Mouse (Mus musculus): ENCODE data around the gene Evpl. TPM values are rescaled to one million over a fixed set of nuclear protein-coding genes. Genes with fewer than 3 reads are reported as not detected.

Evpl gene
- total and polyA plus RNA-seq, 3 experiments = 0.01 to 0.05 TPM; not detected in 1

DNA sequence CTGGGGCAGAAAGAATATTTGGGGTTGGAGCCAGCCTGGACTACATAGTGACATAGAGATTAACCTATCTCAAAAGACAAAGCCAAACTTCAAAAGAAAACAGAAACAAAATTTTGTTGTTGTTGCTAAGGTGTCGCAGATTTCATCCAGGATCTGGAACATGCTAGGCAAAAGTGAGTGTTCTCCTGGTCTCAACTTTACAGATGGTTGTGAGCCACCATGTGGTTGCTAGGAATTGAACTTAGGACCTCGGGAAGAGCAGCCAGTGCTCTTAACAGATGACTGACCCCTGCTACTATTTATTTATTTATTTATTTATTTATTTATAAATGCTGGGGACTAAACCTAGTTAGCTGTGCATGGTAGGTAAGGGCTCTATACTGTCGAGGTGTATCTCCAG lies 41.5 kb downstream of the Evpl start:
- H3K9me3 ChIP-seq (replicated peaks) = no peaks in the 10 kb centered on the region
- H3K4me3 ChIP-seq (ENCODE audit: low read depth, low read length) = no peak overlapping the region
- no peak for TF ChIP-seq POLR2AphosphoS5 (IDR thresholded peaks at IDR 0.05; ENCODE audit: insufficient replicate concordance, low read depth, low read length)
- no peak for TF ChIP-seq GATA1 (IDR thresholded peaks at IDR 0.05; ENCODE audit: borderline replicate concordance, low read length)
- no peak for TF ChIP-seq CTCF (IDR thresholded peaks at IDR 0.05; ENCODE audit: low read depth, low read length)
- TF ChIP-seq TAL1 (conservative IDR thresholded peaks at IDR 0.05; ENCODE audit: low read depth, low read length) = no peak
- TF ChIP-seq GATA2 (IDR thresholded peaks at IDR 0.05; ENCODE audit: borderline replicate concordance, low read depth, low read length) = no peak
- ATAC-seq (ENCODE audit: extremely low read depth, insufficient number of reproducible peaks, low FRiP score, poor library complexity, severe bottlenecking) (no peak), DNase-seq (ENCODE audit: low spot score) (no peak)
- H3K36me3 ChIP-seq (replicated peaks) = peaks cover 37% of the 10 kb centered on the region
- peaks cover 43% of the 10 kb centered on the region for H3K4me1 ChIP-seq (ENCODE audit: insufficient read depth, low read depth, low read length)
- no peaks in the 10 kb centered on the region for H3K27me3 ChIP-seq (ENCODE audit: insufficient read depth, low read length)

DNA sequence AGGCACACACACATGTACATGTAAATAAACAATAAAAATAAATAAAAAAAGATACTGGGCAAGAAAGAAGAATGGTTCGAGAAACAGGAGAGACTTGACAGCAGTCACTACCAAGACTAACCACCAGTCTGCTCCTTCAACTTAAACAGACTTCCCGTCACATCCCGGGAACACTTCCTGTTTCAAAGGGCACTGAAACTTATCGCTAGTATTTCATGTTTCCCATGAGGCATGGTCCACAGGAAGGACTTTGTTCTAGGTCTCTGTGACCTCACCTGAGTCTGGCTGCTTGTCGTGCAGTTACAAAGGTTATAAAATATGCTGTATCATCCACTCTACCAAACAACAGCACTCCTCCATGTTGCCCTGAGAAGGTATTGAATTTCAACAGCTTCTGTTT lies 42.6 kb downstream of the Evpl start:
- Histone ChIP-seq H3K4me3 (ENCODE audit: low read depth, low read length) (no peak overlapping the region), H3K27me3 (ENCODE audit: insufficient read depth, low read length) (no peaks in the 10 kb centered on the region), H3K4me1 (ENCODE audit: insufficient read depth, low read depth, low read length) (peaks cover 40% of the 10 kb centered on the region), H3K36me3 (replicated peaks) (peaks cover 39% of the 10 kb centered on the region), H3K9me3 (replicated peaks) (no peaks in the 10 kb centered on the region)
- DNase-seq (ENCODE audit: low spot score) = peak; percentile 21
- TF ChIP-seq CTCF (IDR thresholded peaks at IDR 0.05; ENCODE audit: low read depth, low read length) (no peak), GATA1 (IDR thresholded peaks at IDR 0.05; ENCODE audit: borderline replicate concordance, low read length) (no peak), POLR2AphosphoS5 (IDR thresholded peaks at IDR 0.05; ENCODE audit: insufficient replicate concordance, low read depth, low read length) (no peak), GATA2 (IDR thresholded peaks at IDR 0.05; ENCODE audit: borderline replicate concordance, low read depth, low read length) (no peak), TAL1 (conservative IDR thresholded peaks at IDR 0.05; ENCODE audit: low read depth, low read length) (no peak)
- ATAC-seq (ENCODE audit: extremely low read depth, insufficient number of reproducible peaks, low FRiP score, poor library complexity, severe bottlenecking) = no peak

DNA sequence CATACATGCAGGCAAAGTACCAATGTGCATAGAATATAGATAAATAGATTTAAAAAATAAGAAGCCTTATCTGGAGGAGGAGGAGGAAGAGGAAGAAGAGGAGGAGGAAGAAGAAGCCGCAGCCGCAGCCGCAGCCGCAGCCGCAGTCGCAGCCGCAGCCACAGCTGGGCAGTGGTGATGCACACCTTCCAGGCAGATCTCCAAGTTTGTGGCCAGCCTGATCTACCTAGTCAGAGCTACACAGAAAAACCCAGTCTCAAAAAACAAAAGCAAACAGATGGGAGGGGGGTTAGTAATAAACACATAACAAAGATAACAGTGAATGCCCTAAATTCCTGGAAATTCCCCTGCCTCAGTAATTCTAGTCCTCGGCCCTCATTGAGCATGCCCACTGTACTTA lies 43.3 kb downstream of the Evpl start:
- Histone ChIP-seq H3K36me3 (replicated peaks) (peaks cover 45% of the 10 kb centered on the region), H3K4me3 (ENCODE audit: low read depth, low read length) (no peak overlapping the region), H3K9me3 (replicated peaks) (no peaks in the 10 kb centered on the region), H3K27me3 (ENCODE audit: insufficient read depth, low read length) (no peaks in the 10 kb centered on the region), H3K4me1 (ENCODE audit: insufficient read depth, low read depth, low read length) (peaks cover 38% of the 10 kb centered on the region)
- TF ChIP-seq GATA1 (IDR thresholded peaks at IDR 0.05; ENCODE audit: borderline replicate concordance, low read length) (no peak), CTCF (IDR thresholded peaks at IDR 0.05; ENCODE audit: low read depth, low read length) (no peak), GATA2 (IDR thresholded peaks at IDR 0.05; ENCODE audit: borderline replicate concordance, low read depth, low read length) (no peak), TAL1 (conservative IDR thresholded peaks at IDR 0.05; ENCODE audit: low read depth, low read length) (no peak), POLR2AphosphoS5 (IDR thresholded peaks at IDR 0.05; ENCODE audit: insufficient replicate concordance, low read depth, low read length) (no peak)
- ATAC-seq (ENCODE audit: extremely low read depth, insufficient number of reproducible peaks, low FRiP score, poor library complexity, severe bottlenecking) (no peak), DNase-seq (ENCODE audit: low spot score) (no peak)

DNA sequence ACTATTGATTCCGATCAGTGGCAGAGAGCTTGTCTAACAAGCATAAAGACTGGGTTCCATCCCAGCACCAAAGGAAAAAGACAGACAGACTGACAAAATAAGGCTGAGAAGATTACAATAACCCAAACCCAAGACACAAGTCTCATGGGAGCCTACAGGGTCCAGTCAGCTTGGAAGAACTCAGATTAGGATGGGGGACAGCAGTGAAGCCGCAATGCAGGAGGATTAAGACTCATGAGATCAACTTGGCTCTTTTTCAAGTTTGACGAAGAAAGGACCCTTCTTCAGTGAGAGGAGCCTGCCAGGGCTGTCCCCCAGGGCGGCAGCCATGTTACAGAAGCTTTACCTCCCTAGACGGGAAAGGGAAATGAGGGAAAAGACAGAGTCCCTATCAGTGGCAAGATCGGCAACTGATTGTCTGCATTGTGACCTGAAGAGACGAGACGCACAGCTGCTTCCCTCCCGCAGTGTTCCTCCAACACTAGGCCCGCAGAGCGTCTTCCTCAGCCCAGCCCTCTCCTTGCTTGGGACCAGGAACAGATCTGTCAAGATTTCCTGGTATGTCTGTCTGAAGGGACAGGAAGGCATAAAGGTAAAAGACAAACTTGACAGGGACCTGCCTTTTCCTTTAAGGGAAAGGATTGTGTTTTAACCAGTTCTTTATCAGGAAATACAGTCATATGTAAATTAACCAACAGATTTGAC lies 50.5 kb downstream of the Evpl start:
- Histone ChIP-seq H3K36me3 (replicated peaks) (peaks cover 91% of the 10 kb centered on the region), H3K4me3 (ENCODE audit: low read depth, low read length) (no peak overlapping the region), H3K27me3 (ENCODE audit: insufficient read depth, low read length) (no peaks in the 10 kb centered on the region), H3K9me3 (replicated peaks) (no peaks in the 10 kb centered on the region), H3K4me1 (ENCODE audit: insufficient read depth, low read depth, low read length) (peaks cover 3% of the 10 kb centered on the region; the same call in 1 of the 2 replicates)
- ATAC-seq (ENCODE audit: extremely low read depth, insufficient number of reproducible peaks, low FRiP score, poor library complexity, severe bottlenecking) (no peak), DNase-seq (ENCODE audit: low spot score) (no peak)
- TF ChIP-seq CTCF (IDR thresholded peaks at IDR 0.05; ENCODE audit: low read depth, low read length) = no peak
- no peak for TF ChIP-seq TAL1 (conservative IDR thresholded peaks at IDR 0.05; ENCODE audit: low read depth, low read length)

DNA sequence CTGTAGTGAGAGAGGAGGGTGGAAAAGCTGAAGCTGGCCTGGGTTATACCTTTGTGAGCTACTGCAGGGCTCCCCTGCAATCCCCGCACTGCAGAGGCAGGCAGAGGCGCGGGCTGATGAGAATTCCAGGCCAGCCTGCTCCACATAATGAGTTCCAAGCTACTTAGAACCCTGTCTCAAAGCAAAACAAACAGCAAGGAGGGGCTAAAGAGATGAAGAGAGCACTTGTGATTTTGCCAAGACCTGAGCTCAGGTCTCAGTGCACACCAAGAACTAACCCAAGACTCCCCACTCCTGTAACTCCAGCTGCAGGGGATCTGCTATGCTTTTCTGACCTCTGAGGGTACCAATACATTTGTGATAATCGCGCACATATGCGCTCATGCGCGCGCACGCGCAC lies 51.5 kb downstream of the Evpl start:
- Histone ChIP-seq H3K4me3 (ENCODE audit: low read depth, low read length) (no peak overlapping the region), H3K27me3 (ENCODE audit: insufficient read depth, low read length) (no peaks in the 10 kb centered on the region), H3K4me1 (ENCODE audit: insufficient read depth, low read depth, low read length) (peaks cover 3% of the 10 kb centered on the region; the same call in 1 of the 2 replicates), H3K9me3 (replicated peaks) (no peaks in the 10 kb centered on the region), H3K36me3 (replicated peaks) (peaks cover 96% of the 10 kb centered on the region)
- no peak for ATAC-seq (ENCODE audit: extremely low read depth, insufficient number of reproducible peaks, low FRiP score, poor library complexity, severe bottlenecking)
- TF ChIP-seq POLR2AphosphoS5 (IDR thresholded peaks at IDR 0.05; ENCODE audit: insufficient replicate concordance, low read depth, low read length) (no peak), CTCF (IDR thresholded peaks at IDR 0.05; ENCODE audit: low read depth, low read length) (no peak)
- no peak for DNase-seq (ENCODE audit: low spot score)

DNA sequence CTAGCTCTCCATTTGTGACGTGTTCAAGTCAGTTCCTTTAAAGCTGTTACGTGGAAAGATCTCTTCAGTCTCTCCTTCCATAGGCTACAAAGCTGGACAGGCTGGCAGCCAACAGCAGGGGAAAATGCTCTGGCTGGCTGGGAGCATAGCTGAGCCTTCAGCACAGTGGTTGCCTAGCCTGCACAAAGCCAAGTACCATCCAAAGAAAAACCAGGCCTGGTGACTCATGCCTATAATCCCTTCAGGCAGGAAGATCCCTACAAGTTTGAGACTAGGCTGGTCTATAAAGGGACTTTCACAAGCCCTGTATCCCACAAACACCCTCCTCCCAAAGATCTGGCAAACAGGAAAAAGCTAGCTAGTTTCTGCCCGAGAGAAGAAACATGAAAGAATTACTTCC lies 52.0 kb downstream of the Evpl start:
- DNase-seq (ENCODE audit: low spot score) = no peak
- Histone ChIP-seq H3K4me3 (ENCODE audit: low read depth, low read length) (no peak overlapping the region), H3K36me3 (replicated peaks) (peaks cover 93% of the 10 kb centered on the region), H3K9me3 (replicated peaks) (no peaks in the 10 kb centered on the region), H3K27me3 (ENCODE audit: insufficient read depth, low read length) (no peaks in the 10 kb centered on the region), H3K4me1 (ENCODE audit: insufficient read depth, low read depth, low read length) (0 out of 2 replicates have a peak, but pooled peaks cover 3% of the 10 kb centered on the region)
- TF ChIP-seq GATA1 (IDR thresholded peaks at IDR 0.05; ENCODE audit: borderline replicate concordance, low read length) (no peak), POLR2AphosphoS5 (IDR thresholded peaks at IDR 0.05; ENCODE audit: insufficient replicate concordance, low read depth, low read length) (no peak), GATA2 (IDR thresholded peaks at IDR 0.05; ENCODE audit: borderline replicate concordance, low read depth, low read length) (no peak)
- no peak for ATAC-seq (ENCODE audit: extremely low read depth, insufficient number of reproducible peaks, low FRiP score, poor library complexity, severe bottlenecking)
